Mouse (Mus musculus): ENCODE measurements at regions not wholly inside any gene's neighbourhood (a gene's known extent, or its start where the extent isn't known, plus 50 kb on each side); places are given as distances from the start of the nearest gene placed in this dataset.

- no peak for DNase-seq (ENCODE audit: low read depth, low spot score)
- H3K27me3 ChIP-seq (ENCODE audit: control insufficient read depth, insufficient read depth, low read length, poor library complexity, severe bottlenecking), result no peaks in the 10 kb centered on the region
Measured at GRCm38 (mm10) chr6:51757746-51758145, 234.0 kb downstream of the Snx10 start.

GRCm38 (mm10) chr6:51758781-51759180 is 235.1 kb downstream of the Snx10 start:
- Histone ChIP-seq H3K27me3 (ENCODE audit: control insufficient read depth, insufficient read depth, low read length, poor library complexity, severe bottlenecking) (no peaks in the 10 kb centered on the region), H3K36me3 (ENCODE audit: control insufficient read depth, insufficient read depth, low read length, poor library complexity, severe bottlenecking) (no peaks in the 10 kb centered on the region)
- no peak for DNase-seq (ENCODE audit: low read depth, low spot score)

More at GRCm38 (mm10) chr6:51757746-51758145, 234.0 kb downstream of the Snx10 start:
- H3K36me3 ChIP-seq (ENCODE audit: control insufficient read depth, insufficient read depth, low read length, poor library complexity, severe bottlenecking), result no peaks in the 10 kb centered on the region

DNA sequence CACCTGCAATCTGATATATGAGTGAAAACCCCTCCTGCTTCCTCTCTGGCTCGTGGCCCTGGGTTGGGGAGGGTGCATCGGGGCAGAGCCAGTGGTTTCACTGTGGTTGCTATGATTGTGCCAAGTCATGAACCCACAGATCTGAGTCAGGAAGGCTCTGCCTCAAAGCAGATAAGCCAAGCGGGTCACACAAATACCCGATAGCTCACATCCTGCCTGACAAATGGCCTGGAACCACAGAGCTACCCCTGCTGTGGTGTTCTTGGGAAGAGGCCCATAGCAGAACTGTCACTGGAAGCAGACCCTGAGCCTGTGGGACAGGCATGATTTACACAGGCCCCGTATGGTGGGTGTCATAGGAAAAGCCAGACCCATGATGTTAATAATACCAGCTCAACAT is 236.7 kb downstream of the Snx10 start:
- Histone ChIP-seq H3K27me3 (ENCODE audit: control insufficient read depth, insufficient read depth, low read length, poor library complexity, severe bottlenecking) (no peaks in the 10 kb centered on the region), H3K36me3 (ENCODE audit: control insufficient read depth, insufficient read depth, low read length, poor library complexity, severe bottlenecking) (no peaks in the 10 kb centered on the region)
- no peak for DNase-seq (ENCODE audit: low read depth, low spot score)

- no peak for DNase-seq (ENCODE audit: low read depth, low spot score)
- Histone ChIP-seq H3K36me3 (ENCODE audit: control insufficient read depth, insufficient read depth, low read length, poor library complexity, severe bottlenecking) (no peaks in the 10 kb centered on the region), H3K27me3 (ENCODE audit: control insufficient read depth, insufficient read depth, low read length, poor library complexity, severe bottlenecking) (no peaks in the 10 kb centered on the region)
Measured at GRCm38 (mm10) chr6:51761506-51761905, 237.8 kb downstream of the Snx10 start.

- Histone ChIP-seq H3K27me3 (ENCODE audit: control insufficient read depth, insufficient read depth, low read length, poor library complexity, severe bottlenecking) (no peaks in the 10 kb centered on the region), H3K36me3 (ENCODE audit: control insufficient read depth, insufficient read depth, low read length, poor library complexity, severe bottlenecking) (no peaks in the 10 kb centered on the region)
- no peak for DNase-seq (ENCODE audit: low read depth, low spot score)
Measured at GRCm38 (mm10) chr6:51766482-51766881, 242.8 kb downstream of the Snx10 start.

DNA sequence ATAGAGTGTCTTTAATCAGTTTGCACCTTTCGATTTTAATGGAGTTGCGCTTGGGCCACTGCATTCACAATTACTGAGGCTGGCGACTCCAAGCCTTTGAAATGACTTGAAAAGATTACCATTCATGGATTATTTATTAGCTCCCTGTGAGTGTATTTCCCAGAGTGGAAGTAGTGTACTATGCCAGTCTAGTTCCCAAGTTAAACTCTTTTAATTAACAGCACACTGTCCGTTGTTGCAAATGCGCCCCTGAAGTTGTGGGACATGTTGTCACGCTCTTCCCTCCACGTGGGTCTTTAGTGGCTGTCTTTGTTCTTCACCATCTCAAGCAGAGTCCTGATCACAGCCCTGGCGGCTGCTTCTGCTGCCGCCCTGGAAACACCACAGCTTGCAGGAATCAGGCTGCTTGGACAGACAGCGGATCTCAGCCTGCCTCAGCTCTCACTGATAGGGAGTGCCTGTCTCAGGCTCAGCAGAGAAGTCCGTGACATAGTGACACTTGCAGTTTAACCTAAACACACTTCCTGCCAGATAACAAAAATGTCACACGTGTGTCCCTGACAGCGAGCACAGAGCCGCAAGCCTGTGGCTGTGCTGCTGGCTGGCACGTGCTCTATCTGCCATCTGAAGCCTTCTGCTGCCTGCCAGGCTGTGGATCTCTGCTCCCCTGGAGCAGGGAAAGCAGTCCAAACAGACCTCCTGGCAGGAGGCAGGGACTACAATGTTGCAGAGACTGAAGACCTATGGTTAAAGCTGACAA is 244.1 kb downstream of the Snx10 start:
- Histone ChIP-seq H3K27me3 (ENCODE audit: control insufficient read depth, insufficient read depth, low read length, poor library complexity, severe bottlenecking) (no peaks in the 10 kb centered on the region), H3K36me3 (ENCODE audit: control insufficient read depth, insufficient read depth, low read length, poor library complexity, severe bottlenecking) (no peaks in the 10 kb centered on the region)
- no peak for DNase-seq (ENCODE audit: low read depth, low spot score)

GRCm38 (mm10) chr6:51771001-51771400 is 241.3 kb downstream of the Skap2 start:
- no peaks in the 10 kb centered on the region for H3K36me3 ChIP-seq (ENCODE audit: control insufficient read depth, insufficient read depth, low read length, poor library complexity, severe bottlenecking)
- no peak for DNase-seq (ENCODE audit: low read depth, low spot score)
- no peaks in the 10 kb centered on the region for H3K27me3 ChIP-seq (ENCODE audit: control insufficient read depth, insufficient read depth, low read length, poor library complexity, severe bottlenecking)

- DNase-seq (ENCODE audit: low read depth, low spot score), result no peak
- Histone ChIP-seq H3K36me3 (ENCODE audit: control insufficient read depth, insufficient read depth, low read length, poor library complexity, severe bottlenecking) (no peaks in the 10 kb centered on the region), H3K27me3 (ENCODE audit: control insufficient read depth, insufficient read depth, low read length, poor library complexity, severe bottlenecking) (no peaks in the 10 kb centered on the region)
Measured at GRCm38 (mm10) chr6:51771424-51771823, 240.9 kb downstream of the Skap2 start.

GRCm38 (mm10) chr6:51774771-51775170 is 237.6 kb downstream of the Skap2 start:
- H3K36me3 ChIP-seq (ENCODE audit: control insufficient read depth, insufficient read depth, low read length, poor library complexity, severe bottlenecking), result no peaks in the 10 kb centered on the region
- peak; percentile 35 for DNase-seq (ENCODE audit: low read depth, low spot score)
- H3K27me3 ChIP-seq (ENCODE audit: control insufficient read depth, insufficient read depth, low read length, poor library complexity, severe bottlenecking), result no peaks in the 10 kb centered on the region

GRCm38 (mm10) chr6:51785615-51786014 is 226.7 kb downstream of the Skap2 start:
- no peaks in the 10 kb centered on the region for H3K27me3 ChIP-seq (ENCODE audit: control insufficient read depth, insufficient read depth, low read length, poor library complexity, severe bottlenecking)
- no peaks in the 10 kb centered on the region for H3K36me3 ChIP-seq (ENCODE audit: control insufficient read depth, insufficient read depth, low read length, poor library complexity, severe bottlenecking)
- no peak for DNase-seq (ENCODE audit: low read depth, low spot score)

DNA sequence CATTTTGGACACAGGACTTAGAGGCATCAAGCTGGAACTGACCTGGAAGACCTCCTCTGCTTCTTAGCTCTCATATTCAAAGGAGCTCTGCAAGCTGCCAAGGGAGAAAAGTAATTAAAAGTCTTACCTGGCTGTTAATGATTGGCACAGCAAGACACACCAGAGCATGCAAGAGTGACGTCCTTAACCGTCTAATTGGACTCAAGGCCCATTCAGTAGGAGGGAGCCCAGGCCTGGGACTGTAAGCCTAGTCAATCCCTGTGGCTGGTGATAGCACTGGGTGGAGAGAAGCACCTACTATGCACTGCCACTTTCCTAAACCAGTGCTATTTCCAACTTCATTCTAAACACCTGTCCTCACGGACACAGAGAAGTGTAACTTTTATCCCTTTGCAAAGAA is 225.5 kb downstream of the Skap2 start:
- DNase-seq (ENCODE audit: low read depth, low spot score), result no peak
- Histone ChIP-seq H3K36me3 (ENCODE audit: control insufficient read depth, insufficient read depth, low read length, poor library complexity, severe bottlenecking) (no peaks in the 10 kb centered on the region), H3K27me3 (ENCODE audit: control insufficient read depth, insufficient read depth, low read length, poor library complexity, severe bottlenecking) (no peaks in the 10 kb centered on the region)

- no peak for DNase-seq (ENCODE audit: low read depth, low spot score)
- Histone ChIP-seq H3K36me3 (ENCODE audit: control insufficient read depth, insufficient read depth, low read length, poor library complexity, severe bottlenecking) (no peaks in the 10 kb centered on the region), H3K27me3 (ENCODE audit: control insufficient read depth, insufficient read depth, low read length, poor library complexity, severe bottlenecking) (no peaks in the 10 kb centered on the region)
Measured at GRCm38 (mm10) chr6:51788156-51788555, 224.2 kb downstream of the Skap2 start.

DNA sequence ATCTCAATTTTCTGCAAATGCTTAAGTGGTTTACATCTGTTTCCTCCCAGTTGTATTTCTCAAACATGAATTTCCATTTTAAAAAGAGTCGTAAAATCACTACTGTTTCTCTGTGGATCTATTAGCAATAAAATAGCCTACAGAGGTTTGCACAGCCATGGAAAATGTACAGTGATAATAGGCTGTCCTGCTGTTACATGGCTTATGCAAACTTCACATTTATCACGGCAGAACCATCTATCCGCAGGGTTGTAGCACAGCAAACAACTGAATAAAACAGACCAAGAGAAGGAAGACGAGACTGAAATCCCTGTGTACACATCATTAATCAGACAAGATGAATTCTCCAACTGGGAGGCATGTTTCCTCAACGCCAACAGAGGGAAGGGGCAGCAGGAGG is 222.1 kb downstream of the Skap2 start:
- no peak for DNase-seq (ENCODE audit: low read depth, low spot score)
- H3K27me3 ChIP-seq (ENCODE audit: control insufficient read depth, insufficient read depth, low read length, poor library complexity, severe bottlenecking), result no peaks in the 10 kb centered on the region
- H3K36me3 ChIP-seq (ENCODE audit: control insufficient read depth, insufficient read depth, low read length, poor library complexity, severe bottlenecking), result no peaks in the 10 kb centered on the region

GRCm38 (mm10) chr6:51790693-51791092 is 221.7 kb downstream of the Skap2 start:
- no peaks in the 10 kb centered on the region for H3K36me3 ChIP-seq (ENCODE audit: control insufficient read depth, insufficient read depth, low read length, poor library complexity, severe bottlenecking)
- H3K27me3 ChIP-seq (ENCODE audit: control insufficient read depth, insufficient read depth, low read length, poor library complexity, severe bottlenecking), result no peaks in the 10 kb centered on the region
- DNase-seq (ENCODE audit: low read depth, low spot score), result no peak

- DNase-seq (ENCODE audit: low read depth, low spot score), result peak; percentile 53
- H3K36me3 ChIP-seq (ENCODE audit: control insufficient read depth, insufficient read depth, low read length, poor library complexity, severe bottlenecking), result no peaks in the 10 kb centered on the region
- no peaks in the 10 kb centered on the region for H3K27me3 ChIP-seq (ENCODE audit: control insufficient read depth, insufficient read depth, low read length, poor library complexity, severe bottlenecking)
Measured at GRCm38 (mm10) chr6:51795300-51795699, 217.0 kb downstream of the Skap2 start.
